Mouse (Mus musculus) liver, embryonic 14.5 days (tissue): Measurements from ENCODE around the gene Suclg1.

Source experiments
- CTCF ChIP-seq: IDR thresholded peaks from 2 replicates; pipeline ENCODE4 v1.5.1; 2016; ENCODE audit warnings: antibody characterized with exemption, low read depth, control low read depth
- EP300 ChIP-seq: IDR thresholded peaks from 2 replicates; pipeline ENCODE4 v1.6.1; 2016; ENCODE audit warnings: antibody characterized with exemption, low read depth

- TF ChIP-seq CTCF (no peak), EP300 (no peak)
Measured at GRCm38 (mm10) chr6:73253006-73253405, 4.8 kb downstream of the Suclg1 start.
